25 mouse cellular contexts compared by ENCODE assay signal in the genomic region with DNA sequence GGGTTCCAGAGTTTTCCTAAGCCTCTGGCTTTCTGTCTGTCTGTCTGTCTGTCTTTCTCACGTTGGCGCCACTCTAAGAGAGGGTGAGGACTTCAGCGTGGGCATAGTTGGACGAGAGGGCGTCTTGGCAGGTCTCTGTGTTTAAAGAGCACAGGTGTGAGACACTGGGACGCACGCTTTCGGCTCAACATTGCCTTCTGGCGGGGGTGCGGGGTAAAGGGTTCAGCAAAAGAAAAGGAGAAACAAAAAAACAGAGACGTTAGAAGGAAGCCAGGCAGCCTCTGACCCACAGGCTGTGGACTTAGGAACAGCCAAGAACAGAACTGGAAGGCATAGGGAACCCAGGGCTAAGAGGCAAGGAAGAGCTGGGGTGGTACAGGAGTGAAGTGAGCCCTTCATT. TPM values are rescaled to one million over a fixed set of nuclear protein-coding genes. Genes with fewer than 3 reads are reported as not detected.
"Had no signal": no experiment of that assay in that cellular context is flagged by ENCODE, and none has a peak within 500 bp of the region (broad histone marks: within the 10 kb centered on the region; RNA-seq: fewer than 3 reads in every experiment).

No protein-coding gene starts in this region.

- H3K4me3 ChIP-seq: liver, embryonic 15.5 days; lung, embryonic 15.5 days; megakaryocyte, embryonic 14.5 days; midbrain, embryonic 12.5 days; neural tube, embryonic 12.5 days had no signal

- H3K4me1 ChIP-seq: liver, embryonic 15.5 days; lung, embryonic 15.5 days; midbrain, embryonic 12.5 days; neural tube, embryonic 12.5 days had no signal

- H3K36me3 ChIP-seq: liver, embryonic 15.5 days; lung, embryonic 15.5 days; midbrain, embryonic 12.5 days; neural tube, embryonic 12.5 days had no signal

- H3K4me2 ChIP-seq: liver, embryonic 15.5 days; lung, embryonic 15.5 days; midbrain, embryonic 12.5 days; neural tube, embryonic 12.5 days had no signal

- H3K27me3 ChIP-seq: liver, embryonic 15.5 days; midbrain, embryonic 12.5 days; neural tube, embryonic 12.5 days had no signal

- ATAC-seq: liver, postnatal 0 days; lung, postnatal 0 days had no signal

- H3K9me3 ChIP-seq: liver, embryonic 15.5 days; lung, embryonic 15.5 days; megakaryocyte, embryonic 14.5 days; midbrain, embryonic 12.5 days; neural tube, embryonic 12.5 days had no signal

- H3K9ac ChIP-seq: liver, embryonic 15.5 days; liver, postnatal 0 days; lung, embryonic 15.5 days; midbrain, embryonic 12.5 days; neural tube, embryonic 12.5 days had no signal

- DNase-seq: liver, postnatal 0 days; lung, adult 2 months; lung, postnatal 14 days; lung, postnatal 36 days; midbrain, embryonic 14.5 days; retina, postnatal 1 day; right cerebral cortex, adult 18-20 months; right cerebral cortex, postnatal 25 days; right cerebral cortex, postnatal 4 days; spleen, adult 18-20 months; thymus, adult 18-20 months; thymus, postnatal 14 days; thymus, postnatal 36 days had no signal

- H3K27ac ChIP-seq: liver, embryonic 15.5 days; lung, embryonic 15.5 days; macrophage; midbrain, embryonic 12.5 days; neural tube, embryonic 12.5 days had no signal

RNA-seq across cellular contexts. Expression of a gene that starts 20.1 kb away (rescaled TPM):
- total RNA-seq: megakaryocyte progenitor cell, adult 5-6 weeks; monocyte, adult 5-6 weeks; neutrophil, adult 5-6 weeks had no signal
- polyA plus RNA-seq: liver, embryonic 15.5 days; liver, postnatal 0 days; macrophage; stomach, embryonic 14.5 days; thymus, postnatal 0 days had no signal
